Mouse (Mus musculus) gastrocnemius, adult 18-20 months (tissue): ENCODE results near the gene Gm8251. TPM values are rescaled to one million over a fixed set of nuclear protein-coding genes. Genes with fewer than 3 reads are reported as not detected.
"Not testable (repeated sequence)": the region's sequence is repeated elsewhere in the genome, so short reads cannot be mapped to it uniquely, and the experiment has no call there.

Source experiments
- DNase-seq: peaks from one replicate; pipeline ENCODE4 v3.0.0; 2021; ENCODE audit warnings: low spot score
- long read RNA-seq, 2 experiments: library from polyadenylated mRNA; stranded (forward); transcript quantifications; one replicate each; pipeline ENCODE4 v2.0.0; 2021
- total RNA-seq, 2 experiments: library from RNA; stranded (reverse); gene quantifications; 2 replicates each; pipeline ENCODE4 v1.2.3; 2021

Gene Gm8251
- total RNA-seq: not detected
- long read RNA-seq, experiment 1: 0 reads
- long read RNA-seq, experiment 2: 0 reads

- no peak for DNase-seq
These were observed at the start of gene Gm8251 for GRCm38 (mm10) chr1:44061836-44062235. Gm8251 (minus strand) TSS chr1:44061936.

GRCm38 (mm10) chr1:44102939-44103338 lies 41.2 kb upstream of the Gm8251 start:
- no peak for DNase-seq

GRCm38 (mm10) chr1:44102259-44102717 lies 40.6 kb upstream of the Gm8251 start, which contains the start of gene Tex30:
Tex30 (minus strand) TSS chr1:44102441.
- peak; percentile 91 for DNase-seq

- peak; percentile 9 for DNase-seq
These were observed 39.9 kb upstream of the Gm8251 start for GRCm38 (mm10) chr1:44101448-44102225.

- peak; percentile 51 for DNase-seq
These were observed 2.9 kb upstream of the Gm8251 start for GRCm38 (mm10) chr1:44064625-44065024.

GRCm38 (mm10) chr1:44063439-44063838 lies 1.7 kb upstream of the Gm8251 start:
- DNase-seq: no peak

GRCm38 (mm10) chr1:44057805-44058204 lies 3.9 kb downstream of the Gm8251 start:
- no peak for DNase-seq

- DNase-seq: no peak
These were observed 15.2 kb downstream of the Gm8251 start for GRCm38 (mm10) chr1:44046556-44046955.

- not testable (repeated sequence) for DNase-seq
These were observed 16.0 kb downstream of the Gm8251 start for GRCm38 (mm10) chr1:44045689-44046088.

- no peak for DNase-seq
These were observed 19.2 kb downstream of the Gm8251 start for GRCm38 (mm10) chr1:44042555-44042915.

- DNase-seq: peak; percentile 48
These were observed 19.8 kb downstream of the Gm8251 start for GRCm38 (mm10) chr1:44041797-44042554.

- DNase-seq: no peak
These were observed 28.8 kb downstream of the Gm8251 start for GRCm38 (mm10) chr1:44032948-44033347.

- DNase-seq: no peak
These were observed 29.5 kb downstream of the Gm8251 start for GRCm38 (mm10) chr1:44032213-44032612.

- DNase-seq: peak; percentile 52
These were observed 34.1 kb downstream of the Gm8251 start for GRCm38 (mm10) chr1:44027651-44028050.

GRCm38 (mm10) chr1:44022656-44023055 lies 39.1 kb downstream of the Gm8251 start:
- peak; percentile 75 for DNase-seq

GRCm38 (mm10) chr1:44019934-44020333 lies 41.8 kb downstream of the Gm8251 start, which contains the start of gene Mettl21c:
Mettl21c (minus strand) TSS chr1:44020034.
- DNase-seq: no peak

GRCm38 (mm10) chr1:44015556-44015955 lies 46.2 kb downstream of the Gm8251 start:
- DNase-seq: no peak

Other genes starting within 250 kb of the Gm8251 start
- gene Uxs1, start 234.1 kb downstream of the Gm8251 start, total RNA-seq: 10 to 100 TPM in 1 of 2 experiments, 1 to 10 TPM in 1; 9.2 to 13.8 TPM
- gene Tpp2, start 128.3 kb downstream of the Gm8251 start, total RNA-seq: 10 to 100 TPM; 30.5 to 36.6 TPM
- gene Mettl21c, start 41.9 kb downstream of the Gm8251 start, total RNA-seq: 10 to 100 TPM; 49.5 to 76.8 TPM
- gene Tex30, start 40.5 kb upstream of the Gm8251 start, total RNA-seq: 1 to 10 TPM; 3.8 to 5.6 TPM
- gene Kdelc1, start 56.9 kb upstream of the Gm8251 start, total RNA-seq: 1 to 10 TPM; 4.0 to 4.1 TPM
- gene Bivm, start 57.0 kb upstream of the Gm8251 start, total RNA-seq: 1 to 10 TPM; 7.5 to 8.1 TPM
- gene Ercc5, start 85.8 kb upstream of the Gm8251 start, total RNA-seq: 10 to 100 TPM; 11.6 to 15.0 TPM
- 10 to 100 TPM in 1 of 2 experiments, 1 to 10 TPM in 1; 2.0 to 17.6 TPM for gene Mettl21e, start 157.0 kb upstream of the Gm8251 start, total RNA-seq